Mouse (Mus musculus) stomach, embryonic 14.5 days (tissue): Measurements from ENCODE around the gene Srp54b. TPM values are rescaled to one million over a fixed set of nuclear protein-coding genes. Genes with fewer than 3 reads are reported as not detected.
"Not testable (repeated sequence)": the region's sequence is repeated elsewhere in the genome, so short reads cannot be mapped to it uniquely, and the experiment has no call there.

Experiments used
- ATAC-seq: fragments of 200-750 bp; cut with Nextera tagmentation; 2 replicates; pipeline ENCODE4 v1.8.0; 2017; ENCODE audit warnings: low read depth, moderate TSS enrichment; ENCODE audit not compliant: insufficient number of reproducible peaks, insufficient read depth, low FRiP score
- H3K27ac ChIP-seq: fragments of 300-500 bp; sonication (generic); 2 replicates; pipeline ENCODE4 v1.5.1; 2014; ENCODE audit warnings: mild to moderate bottlenecking, low read length, moderate library complexity, mixed read lengths
- H3K27me3 ChIP-seq: fragments of 300-500 bp; sonication (generic); 2 replicates; pipeline ENCODE4 v1.6.1; 2014; ENCODE audit warnings: low read length, control low read depth, mixed read lengths; ENCODE audit not compliant: control insufficient read depth, insufficient read depth
- H3K36me3 ChIP-seq: fragments of 300-500 bp; sonication (generic); 2 replicates; pipeline ENCODE4 v1.6.1; 2014; ENCODE audit warnings: mild to moderate bottlenecking, control low read depth, low read length, moderate library complexity, mixed read lengths; ENCODE audit not compliant: control insufficient read depth, insufficient read depth
- H3K4me1 ChIP-seq: fragments of 300-500 bp; sonication (generic); 2 replicates; pipeline ENCODE4 v1.6.1; 2014; ENCODE audit warnings: low read length, control low read depth, mixed read lengths; ENCODE audit not compliant: control insufficient read depth, insufficient read depth
- H3K4me2 ChIP-seq: fragments of 300-500 bp; sonication (generic); replicated peaks from 2 replicates; pipeline ENCODE4 v1.6.1; 2014; ENCODE audit warnings: low read depth, low read length, control low read depth
- H3K4me3 ChIP-seq: fragments of 300-500 bp; sonication (generic); 2 replicates; pipeline ENCODE4 v1.5.1; 2014; ENCODE audit warnings: low read depth, low read length, control low read depth
- H3K9ac ChIP-seq: fragments of 300-500 bp; sonication (generic); replicated peaks from 2 replicates; pipeline ENCODE4 v1.6.1; 2014; ENCODE audit warnings: low read depth, mild to moderate bottlenecking, control low read depth, low read length, moderate library complexity, mixed read lengths
- H3K9me3 ChIP-seq: fragments of 300-500 bp; sonication (generic); 2 replicates; pipeline ENCODE4 v1.6.1; 2016; ENCODE audit warnings: low read depth, low read length, control low read depth; ENCODE audit not compliant: control insufficient read depth
- WGBS: fragments of 180-500 bp; shearing (Covaris S2); extraction: QIAGEN DNeasy Blood & Tissue Kit; methylation state at CpG from one replicate; pipeline ENCODE4 v1.1.7; 2014; 5-methylcytosine and 5-hydroxymethylcytosine counted together
- polyA plus RNA-seq: library from polyadenylated mRNA; unstranded; fragments of >200 nt; fragmentation: Nextera tagmentation; extraction: Ambion mirVana; gene quantifications from 2 replicates; pipeline ENCODE4 v1.2.1, GENCODE M21; 2014

Srp54b gene
- 68.8 and 77.2 TPM in 2 replicates for polyA plus RNA-seq

DNA sequence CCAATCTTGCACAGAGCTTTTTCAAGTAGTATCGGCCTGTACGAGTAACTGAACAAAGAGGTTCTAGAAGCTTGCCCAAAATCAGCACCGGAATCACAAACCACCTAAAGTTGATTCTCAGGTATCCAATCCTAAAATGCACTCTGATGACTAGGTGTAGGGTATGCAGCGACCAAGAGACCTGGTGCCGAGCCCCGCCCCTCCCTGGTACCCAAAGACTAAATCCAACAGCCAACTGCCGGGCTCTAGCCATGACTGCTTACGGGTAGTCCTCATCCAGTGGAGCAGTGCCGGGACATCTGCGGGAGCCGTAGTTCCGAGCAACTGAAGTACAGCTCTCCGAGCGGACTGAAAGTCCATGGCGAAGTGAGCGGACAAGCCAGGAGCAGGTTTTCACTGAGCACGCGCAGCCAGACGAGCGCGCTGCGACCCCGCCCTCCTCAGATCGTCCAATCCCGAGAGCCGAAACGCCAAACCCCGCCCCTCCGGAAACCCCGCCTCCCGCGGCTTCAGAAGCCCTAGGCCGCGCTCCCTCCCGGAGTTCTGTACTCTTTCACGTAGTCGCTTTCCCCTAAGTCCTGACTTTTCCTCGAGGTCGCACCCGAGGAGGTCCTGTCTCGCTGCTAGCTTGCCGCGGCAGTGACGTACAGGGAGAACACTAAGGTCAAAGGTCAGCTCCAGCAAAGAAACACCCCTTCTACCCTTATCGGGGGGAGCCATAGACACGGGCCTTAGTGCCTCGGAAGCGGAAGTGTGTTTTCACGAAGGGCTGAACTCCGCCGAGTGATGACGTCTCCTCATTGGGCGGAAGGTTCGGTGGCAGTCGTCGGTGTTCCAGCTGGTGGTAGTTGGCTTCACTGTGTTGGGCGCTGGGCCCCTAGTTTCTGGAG lies at the start of gene Srp54b:
Gene Srp54b, plus strand, starts transcription at position 546 of the 890 bp plus-strand sequence.
- H3K36me3 ChIP-seq, H3K27me3 ChIP-seq, H3K9ac ChIP-seq, H3K9me3 ChIP-seq, H3K27ac ChIP-seq, H3K4me1 ChIP-seq, H3K4me2 ChIP-seq, H3K4me3 ChIP-seq: not testable (repeated sequence)
- peak; percentile 98 for ATAC-seq
- no CpG with 5 or more reads among the region's 57 CpGs for WGBS

DNA sequence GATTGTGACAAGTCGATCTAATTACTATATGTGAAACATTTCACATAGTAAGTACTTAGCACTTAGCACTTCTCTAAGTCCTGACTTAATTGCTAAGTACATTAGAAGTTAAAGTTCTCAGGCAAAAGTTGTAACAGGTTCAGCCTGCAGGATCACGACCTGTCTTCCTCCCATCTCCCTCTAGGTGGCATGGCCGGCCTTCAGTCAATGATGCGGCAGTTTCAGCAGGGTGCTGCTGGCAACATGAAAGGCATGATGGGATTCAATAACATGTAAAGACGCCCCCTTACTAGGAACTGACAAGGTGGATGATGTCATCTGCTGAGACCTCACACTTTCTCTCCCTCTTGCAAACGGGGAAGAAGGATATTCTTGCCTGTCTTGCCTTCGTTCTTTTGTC lies 42.3 kb upstream of the Srp54b start:
- WGBS = no CpG with 5 or more reads among the region's 7 CpGs
- not testable (repeated sequence) for H3K27me3 ChIP-seq, H3K27ac ChIP-seq, H3K9me3 ChIP-seq, H3K4me2 ChIP-seq, ATAC-seq, H3K36me3 ChIP-seq, H3K4me3 ChIP-seq, H3K9ac ChIP-seq, H3K4me1 ChIP-seq

DNA sequence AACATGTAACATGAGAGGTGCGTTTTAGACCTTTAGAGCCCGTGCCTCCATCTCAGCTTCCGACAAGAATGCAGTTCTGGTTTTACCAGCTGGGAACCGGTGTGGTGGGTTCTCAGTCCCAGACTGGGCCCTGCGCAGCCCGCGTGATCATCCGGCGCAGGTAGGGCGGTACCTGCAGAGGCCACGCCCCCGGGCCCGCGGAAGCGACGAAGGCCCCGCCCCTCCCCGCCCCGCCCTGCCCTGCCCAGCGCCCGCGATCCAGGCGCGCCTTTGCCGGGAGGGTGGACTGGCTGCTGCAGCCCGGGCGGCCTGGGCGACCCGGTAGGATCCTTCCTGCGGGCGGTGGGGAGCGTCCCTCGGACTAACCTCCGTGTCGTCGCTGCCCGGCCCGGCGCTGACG lies 30.7 kb upstream of the Srp54b start, which contains the start of gene Fam177a:
Gene Fam177a, plus strand, starts transcription at position 228 of the 400 bp plus-strand sequence.
- H3K4me2 ChIP-seq, H3K27ac ChIP-seq, H3K9ac ChIP-seq, H3K36me3 ChIP-seq, H3K9me3 ChIP-seq, H3K4me1 ChIP-seq, H3K27me3 ChIP-seq, H3K4me3 ChIP-seq: not testable (repeated sequence)
- peak; percentile 99 for ATAC-seq
- no CpG with 5 or more reads among the region's 40 CpGs for WGBS

DNA sequence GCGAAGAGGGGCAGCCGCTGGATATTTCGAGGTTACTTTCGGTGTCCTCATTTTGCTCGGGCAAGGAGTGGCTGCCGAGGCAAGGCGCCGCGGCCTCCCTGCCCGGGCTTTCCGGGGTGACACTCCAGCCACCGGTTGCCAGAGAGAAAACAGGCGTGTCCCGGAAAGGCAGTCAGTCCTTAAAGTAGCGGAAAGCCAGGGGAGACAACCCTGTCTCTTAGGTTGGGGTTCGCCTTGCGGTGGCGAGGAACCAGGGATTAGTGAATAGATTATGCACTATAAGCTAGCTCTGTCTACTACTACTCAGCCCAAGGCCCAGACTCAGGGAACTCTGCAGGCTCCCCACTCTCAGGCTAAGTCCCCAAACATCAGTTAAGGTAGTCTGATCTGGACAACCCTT lies 30.2 kb upstream of the Srp54b start:
- not testable (repeated sequence) for H3K4me3 ChIP-seq, H3K36me3 ChIP-seq, H3K9ac ChIP-seq, H3K4me2 ChIP-seq, H3K9me3 ChIP-seq, H3K27me3 ChIP-seq, H3K27ac ChIP-seq, H3K4me1 ChIP-seq
- WGBS = no CpG with 5 or more reads among the region's 18 CpGs
- peak; percentile 11 for ATAC-seq

DNA sequence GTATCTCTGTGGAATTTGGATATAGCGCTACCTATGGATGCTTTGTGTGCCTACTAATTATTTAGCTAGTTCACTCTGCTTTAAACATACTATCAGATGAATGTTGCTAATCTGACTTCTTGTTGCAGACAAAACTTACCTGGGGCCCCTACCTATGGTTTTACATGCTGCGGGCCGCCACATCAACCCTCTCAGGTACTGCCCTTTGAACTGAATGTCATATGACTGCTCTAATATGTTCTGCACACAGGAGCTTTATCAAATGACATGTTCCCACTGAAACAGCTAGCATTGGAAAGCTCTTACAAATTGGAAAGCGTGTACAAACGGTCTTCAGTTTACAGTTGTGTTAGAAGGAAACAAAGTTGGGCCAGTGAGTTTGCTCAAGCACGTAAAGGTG lies 19.4 kb upstream of the Srp54b start:
- not testable (repeated sequence) for H3K27ac ChIP-seq, H3K36me3 ChIP-seq, ATAC-seq, H3K4me1 ChIP-seq, H3K9ac ChIP-seq, H3K27me3 ChIP-seq, H3K9me3 ChIP-seq, H3K4me2 ChIP-seq, H3K4me3 ChIP-seq
- WGBS = no CpG with 5 or more reads among the region's 6 CpGs

DNA sequence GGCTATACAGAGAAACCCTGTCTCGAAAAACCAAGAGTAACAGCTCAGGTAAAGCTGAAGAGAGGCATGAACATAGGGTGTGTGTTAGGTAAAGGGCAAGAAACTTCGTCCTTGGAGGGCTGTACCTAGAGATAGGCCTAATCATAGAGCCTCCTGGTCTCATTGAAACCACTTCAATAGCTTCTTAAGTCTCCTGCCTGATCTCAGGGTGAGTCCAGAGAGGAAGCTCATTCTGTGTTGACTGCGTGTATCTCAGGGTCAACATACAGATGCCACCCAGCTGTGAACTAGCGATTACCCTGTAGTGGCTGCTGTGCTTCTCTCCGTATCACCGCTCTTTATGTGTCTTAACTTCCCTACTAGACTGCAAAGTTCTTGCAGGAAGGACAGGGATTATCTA lies 17.0 kb upstream of the Srp54b start:
- no CpG with 5 or more reads among the region's 6 CpGs for WGBS
- not testable (repeated sequence) for H3K4me2 ChIP-seq, H3K9ac ChIP-seq, H3K27ac ChIP-seq, ATAC-seq, H3K4me3 ChIP-seq, H3K36me3 ChIP-seq, H3K4me1 ChIP-seq, H3K27me3 ChIP-seq, H3K9me3 ChIP-seq

DNA sequence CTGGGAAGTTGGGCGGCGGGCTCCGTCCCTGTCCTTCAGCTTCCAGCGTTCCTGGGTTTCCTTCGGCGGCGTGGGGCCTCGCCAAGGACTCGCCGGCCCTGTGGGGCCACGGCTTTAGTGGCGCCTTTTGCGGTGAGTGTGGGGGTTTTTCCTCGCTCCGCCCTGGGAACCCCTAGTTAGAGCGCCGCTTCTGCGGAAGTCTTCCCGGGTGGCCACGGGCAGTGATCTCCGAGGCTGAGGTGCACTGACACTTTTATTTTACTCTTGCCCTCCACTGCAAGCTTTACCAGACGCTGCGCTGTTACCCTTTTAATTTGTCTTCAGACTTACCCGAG lies 512 bp downstream of the Srp54b start:
- WGBS = 0% methylated on average over 8 of the region's 24 CpGs
- not testable (repeated sequence) for H3K9ac ChIP-seq, H3K27me3 ChIP-seq, H3K4me1 ChIP-seq, H3K27ac ChIP-seq, H3K9me3 ChIP-seq, H3K4me2 ChIP-seq, H3K4me3 ChIP-seq, H3K36me3 ChIP-seq
- peak; percentile 33; the same call in 1 of the 2 replicates for ATAC-seq

DNA sequence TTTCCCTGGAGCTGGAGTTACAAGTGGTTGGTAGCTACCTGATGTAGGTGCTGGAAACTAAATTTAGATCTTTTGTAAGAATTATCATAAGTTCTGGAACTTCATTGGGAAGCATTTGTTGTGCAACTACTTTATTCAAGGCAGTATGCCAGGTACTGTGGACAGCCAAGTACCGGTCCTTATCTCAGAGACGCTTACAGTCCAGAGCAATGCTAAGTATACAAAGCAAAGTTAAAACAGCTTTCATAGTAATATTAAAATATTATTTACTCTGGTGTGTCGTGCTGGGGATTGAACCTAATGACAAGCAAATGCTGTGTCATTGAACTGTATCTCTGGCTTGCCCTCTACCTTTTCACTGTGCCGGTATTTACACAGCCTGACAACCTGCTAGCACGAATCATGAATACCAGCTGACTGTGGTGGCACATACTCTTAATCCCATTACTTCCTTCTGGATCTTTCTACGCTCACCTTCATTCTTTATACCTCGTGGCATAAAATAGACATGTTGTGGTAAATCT lies 12.2 kb downstream of the Srp54b start:
- not testable (repeated sequence) for H3K9ac ChIP-seq, H3K4me2 ChIP-seq, H3K36me3 ChIP-seq, H3K27me3 ChIP-seq, H3K27ac ChIP-seq, H3K9me3 ChIP-seq, ATAC-seq, H3K4me3 ChIP-seq, H3K4me1 ChIP-seq
- no CpG with 5 or more reads among the region's 7 CpGs for WGBS

DNA sequence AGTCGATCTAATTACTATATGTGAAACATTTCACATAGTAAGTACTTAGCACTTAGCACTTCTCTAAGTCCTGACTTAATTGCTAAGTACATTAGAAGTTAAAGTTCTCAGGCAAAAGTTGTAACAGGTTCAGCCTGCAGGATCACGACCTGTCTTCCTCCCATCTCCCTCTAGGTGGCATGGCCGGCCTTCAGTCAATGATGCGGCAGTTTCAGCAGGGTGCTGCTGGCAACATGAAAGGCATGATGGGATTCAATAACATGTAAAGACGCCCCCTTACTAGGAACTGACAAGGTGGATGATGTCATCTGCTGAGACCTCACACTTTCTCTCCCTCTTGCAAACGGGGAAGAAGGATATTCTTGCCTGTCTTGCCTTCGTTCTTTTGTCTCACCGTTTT lies 32.8 kb downstream of the Srp54b start:
- H3K9me3 ChIP-seq, ATAC-seq: not testable (repeated sequence)
- WGBS = no CpG with 5 or more reads among the region's 8 CpGs

More for the DNA sequence above, 32.8 kb downstream of the Srp54b start:
- H3K4me3 ChIP-seq, H3K27ac ChIP-seq, H3K27me3 ChIP-seq, H3K36me3 ChIP-seq, H3K4me1 ChIP-seq, H3K4me2 ChIP-seq, H3K9ac ChIP-seq: not testable (repeated sequence)
